Comparison of ENCODE assay signal across 21 mouse cellular contexts in genomic region chr12:52688712-52689111, GRCm38 (mm10). TPM values are rescaled to one million over a fixed set of nuclear protein-coding genes. Genes with fewer than 3 reads are reported as not detected.
A peak's percentile ranks its signal among the peaks of the same experiment; 100 is the strongest.
DNase-seq lines count a peak whose midpoint lies in the region; ATAC-seq and TF ChIP-seq lines count a peak whose summit lies in the region.
"Had no signal": no experiment of that assay in that cellular context is flagged by ENCODE, and none has a peak within 500 bp of the region (broad histone marks: within the 10 kb centered on the region; RNA-seq: fewer than 3 reads in every experiment).

No protein-coding gene starts in this region.

- DNase-seq in MEL (ENCODE audit: low read depth, low spot score) = peak; percentile 54
- DNase-seq in Muller cell, postnatal 12 days (ENCODE audit: inconsistent ontology term) = no peak
- DNase-seq in midbrain, embryonic 11.5 days (ENCODE audit: low spot score, missing footprints) = no peak
- DNase-seq: adrenal gland, adult 2 months; adrenal gland, adult 8-10 months; adrenal gland, postnatal 10 days; adrenal gland, postnatal 14 days; adrenal gland, postnatal 25 days; adrenal gland, postnatal 36 days; B cell, adult 2 months; cerebellum, adult 11 months; cerebellum, adult 11-12 months; cerebellum, adult 18-20 months; cerebellum, adult 2 months; cerebellum, adult 8-10 months had no signal

- TF ChIP-seq POLR2A in MEL (IDR thresholded peaks at IDR 0.05; ENCODE audit: control insufficient read depth in 1 of 2, insufficient read depth in 1 of 2, low read depth in 1 of 2, low read length in 2 of 2, poor library complexity in 1 of 2) = no peak

- no peak for TF ChIP-seq CTCF in MEL (IDR thresholded peaks at IDR 0.05 in 2 of 3, conservative IDR thresholded peaks at IDR 0.05 in 1 of 3; ENCODE audit: control insufficient read depth in 1 of 3, insufficient read depth in 1 of 3, low read depth in 2 of 3, low read length in 3 of 3, poor library complexity in 1 of 3, severe bottlenecking in 1 of 3)

- peaks cover 2 to 26% of the 10 kb centered on the region in 2 experiments; a peak in 3 of 4 replicates for H3K4me1 ChIP-seq in MEL (ENCODE audit: control insufficient read depth in 1 of 2, insufficient read depth in 2 of 2, low read length in 2 of 2)
- H3K4me1 ChIP-seq in midbrain, embryonic 11.5 days (ENCODE audit: control insufficient read depth, insufficient read depth, low read length) = no peaks in the 10 kb centered on the region

- H3K4me3 ChIP-seq in MEL (ENCODE audit: control insufficient read depth in 1 of 2, insufficient read depth in 1 of 2, low read depth in 2 of 2, low read length in 2 of 2) = no peak overlapping the region
- no peak overlapping the region for H3K4me3 ChIP-seq in midbrain, embryonic 11.5 days (ENCODE audit: low read depth, low read length)

- no peak overlapping the region for H3K27ac ChIP-seq in MEL (ENCODE audit: control insufficient read depth, low read depth, low read length)
- no peak overlapping the region for H3K27ac ChIP-seq in midbrain, embryonic 11.5 days (ENCODE audit: low read depth, low read length)

- no peaks in the 10 kb centered on the region; a peak in 1 of 4 replicates for H3K27me3 ChIP-seq in MEL (ENCODE audit: control insufficient read depth in 1 of 2, insufficient read depth in 2 of 2, low read length in 2 of 2)
- no peaks in the 10 kb centered on the region for H3K27me3 ChIP-seq in midbrain, embryonic 11.5 days (ENCODE audit: control insufficient read depth, insufficient read depth, low read length)
- H3K27me3 ChIP-seq: CH12.LX, Patski had no signal

- H3K9me3 ChIP-seq in MEL (replicated peaks; ENCODE audit: insufficient read depth, low read length) = no peaks in the 10 kb centered on the region
- no peaks in the 10 kb centered on the region for H3K9me3 ChIP-seq in midbrain, embryonic 11.5 days (ENCODE audit: control insufficient read depth, low read length)

- ATAC-seq in granulocyte monocyte progenitor cell, adult 5-6 weeks (replicated peaks; ENCODE audit: poor library complexity, severe bottlenecking) = 0 out of 2 replicates have a peak, but pooled peaks have one; percentile 29
- ATAC-seq in midbrain, embryonic 11.5 days (ENCODE audit: low FRiP score) = no peak
- ATAC-seq: activated CD4-positive, CD25-positive, alpha-beta regulatory T cell, adult 4 months; CD4-positive, CD25-positive, alpha-beta regulatory T cell, adult 4 months; Patski had no signal

- H3K36me3 ChIP-seq in MEL (ENCODE audit: control insufficient read depth in 1 of 2, insufficient read depth in 2 of 2, low read length in 2 of 2) = peaks cover 0 to 21% of the 10 kb centered on the region in 2 experiments; a peak in 2 of 4 replicates
- H3K36me3 ChIP-seq in midbrain, embryonic 11.5 days (ENCODE audit: control insufficient read depth, insufficient read depth, low read length) = no peaks in the 10 kb centered on the region
- H3K36me3 ChIP-seq: G1E had no signal

- peak in 1 of 2 experiments; percentile 53; a peak in 2 of 4 replicates for TF ChIP-seq EP300 in MEL (IDR thresholded peaks at IDR 0.05; ENCODE audit: low read depth in 1 of 2, low read length in 2 of 2)

- WGBS in midbrain, embryonic 11.5 days = 91% methylated on average over 2 of the region's 2 CpGs

- H3K9ac ChIP-seq in MEL (ENCODE audit: control insufficient read depth, low read depth, low read length, poor library complexity, severe bottlenecking) = no peak overlapping the region
- H3K9ac ChIP-seq in midbrain, embryonic 11.5 days (ENCODE audit: low read length) = no peak overlapping the region

- no peak overlapping the region for H3K4me2 ChIP-seq in midbrain, embryonic 11.5 days

- TF ChIP-seq RAD21 in MEL (IDR thresholded peaks at IDR 0.05; ENCODE audit: low read depth, low read length) = no peak

- H3K79me2 ChIP-seq in MEL (ENCODE audit: control insufficient read depth, insufficient read depth, low read length, poor library complexity) = no peaks in the 10 kb centered on the region

TF ChIP-seq in MEL, 35 proteins besides CTCF, POLR2A, EP300 and RAD21:
- TF ChIP-seq POLR2AphosphoS2 (IDR thresholded peaks at IDR 0.05; ENCODE audit: low read length) (no peak), KAT2A (conservative IDR thresholded peaks at IDR 0.05; ENCODE audit: low read depth, low read length) (no peak), E2F4 (IDR thresholded peaks at IDR 0.05; ENCODE audit: borderline replicate concordance, low read depth, low read length) (no peak), ETS1 (IDR thresholded peaks at IDR 0.05; ENCODE audit: low read depth, low read length) (no peak), SMC3 (IDR thresholded peaks at IDR 0.05; ENCODE audit: low read depth, low read length) (no peak), NELFE (IDR thresholded peaks at IDR 0.05; ENCODE audit: low read depth, low read length) (no peak), TCF12 (IDR thresholded peaks at IDR 0.05; ENCODE audit: low read depth, low read length) (no peak), MYB (IDR thresholded peaks at IDR 0.05; ENCODE audit: low read depth, low read length) (no peak), ZKSCAN1 (IDR thresholded peaks at IDR 0.05; ENCODE audit: low read depth, low read length) (no peak), ZC3H11A (IDR thresholded peaks at IDR 0.05; ENCODE audit: low read depth, low read length) (no peak), MAFK (IDR thresholded peaks at IDR 0.05; ENCODE audit: borderline replicate concordance, low read depth, low read length) (no peak), NRF1 (IDR thresholded peaks at IDR 0.05; ENCODE audit: insufficient read depth, low read depth, low read length, poor library complexity, severe bottlenecking) (no peak), MAZ (IDR thresholded peaks at IDR 0.05; ENCODE audit: low read depth, low read length) (no peak)

RNA-seq across cellular contexts. Expression of gene Akap6, which starts 10.5 kb away (rescaled TPM):
- under 0.01 TPM in 1 of 2 replicates, not detected in the other for total RNA-seq in MEL (2012; rRNA removed)
- polyA plus RNA-seq in MEL (2012; ENCODE audit: insufficient read depth in 1 of 2, insufficient read length in 2 of 2, low read depth in 1 of 2, low replicate concordance in 2 of 2, missing spikeins in 1 of 2) = not detected
- total RNA-seq in granulocyte monocyte progenitor cell, adult 5-6 weeks (2014; fragmentation: Nextera tagmentation) = not detected in 2 replicates
- 0.21 TPM in 1 of 2 replicates, not detected in the other for total RNA-seq in granulocyte monocyte progenitor cell, adult 5-6 weeks (2017)
- polyA plus RNA-seq in midbrain, embryonic 11.5 days (2014; fragmentation: Nextera tagmentation; extraction: Ambion mirVana) = 16.5 and 16.8 TPM in 2 replicates
- polyA plus RNA-seq: G1E had no signal
